22 mouse cellular contexts compared by ENCODE assay signal in the genomic region with DNA sequence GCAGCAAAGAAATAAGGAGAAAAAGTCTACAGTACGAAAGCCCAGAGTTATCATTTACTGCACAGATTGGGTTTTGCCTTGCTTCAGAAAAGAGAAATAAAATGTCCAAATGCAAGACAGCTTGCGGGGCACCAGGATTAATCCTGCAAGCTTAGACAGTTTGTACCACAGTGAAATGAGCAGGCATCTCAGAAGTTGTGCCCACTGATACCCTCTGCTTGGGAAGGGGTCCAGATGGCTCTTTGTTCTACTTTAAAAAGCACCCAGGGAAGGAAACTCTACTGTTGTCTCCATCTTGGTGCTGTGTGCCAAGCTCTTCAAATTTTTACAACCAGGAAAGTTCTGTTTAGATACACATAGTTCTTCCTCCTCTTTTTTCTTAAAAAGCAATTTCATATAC. TPM values are rescaled to one million over a fixed set of nuclear protein-coding genes. Genes with fewer than 3 reads are reported as not detected.
DNase-seq lines count a peak whose midpoint lies in the region; ATAC-seq and TF ChIP-seq lines count a peak whose summit lies in the region.
"Had no signal": no experiment of that assay in that cellular context is flagged by ENCODE, and none has a peak within 500 bp of the region (broad histone marks: within the 10 kb centered on the region; RNA-seq: fewer than 3 reads in every experiment).

No protein-coding gene starts in this region.

- ATAC-seq in forebrain, postnatal 0 days: peak; percentile 53; the same call in 1 of the 2 replicates
- no peak for ATAC-seq in forebrain, embryonic 12.5 days (ENCODE audit: low FRiP score)
- ATAC-seq: CD4-positive, CD25-positive, alpha-beta regulatory T cell, adult 4 months had no signal

- no peak for TF ChIP-seq CTCF in forebrain, postnatal 0 days (IDR thresholded peaks at IDR 0.05; ENCODE audit: low read depth)

- no peak overlapping the region for H3K4me3 ChIP-seq in forebrain, postnatal 0 days (ENCODE audit: low read depth, low read length)
- no peak overlapping the region for H3K4me3 ChIP-seq in forebrain, embryonic 12.5 days (replicated peaks)
- H3K4me3 ChIP-seq: embryonic facial prominence, embryonic 10.5 days; embryonic facial prominence, embryonic 13.5 days; erythroblast, embryonic 14.5 days; heart, adult 2 months; hindbrain, embryonic 12.5 days; hindbrain, embryonic 15.5 days had no signal

- DNase-seq in forebrain, postnatal 0 days: peak; percentile 50
- DNase-seq in layer of hippocampus, adult 9-11 months: peak; percentile 33
- no peak for DNase-seq in layer of hippocampus, adult 8-10 months (ENCODE audit: low spot score in 2 of 2)
- DNase-seq in right cerebral cortex, postnatal 4 days: peak; percentile 34
- DNase-seq in right cerebral cortex, postnatal 14 days: no peak
- no peak for DNase-seq in lung, postnatal 10 days
- DNase-seq: adrenal gland, adult 2 months; adrenal gland, postnatal 14 days; cerebellum, adult 11-12 months; cerebellum, adult 8-10 months; cerebellum, postnatal 36 days; embryo, embryonic 11 days; gastrocnemius, postnatal 25 days; heart, adult 2 months had no signal

- no peaks in the 10 kb centered on the region for H3K9me3 ChIP-seq in forebrain, postnatal 0 days (ENCODE audit: low read length)
- no peaks in the 10 kb centered on the region for H3K9me3 ChIP-seq in forebrain, embryonic 12.5 days
- H3K9me3 ChIP-seq: embryonic facial prominence, embryonic 10.5 days; embryonic facial prominence, embryonic 13.5 days; hindbrain, embryonic 12.5 days; hindbrain, embryonic 15.5 days had no signal

- WGBS in forebrain, postnatal 0 days: 63% methylated on average over 2 of the region's 2 CpGs
- WGBS in forebrain, embryonic 12.5 days: 93% methylated on average over 2 of the region's 2 CpGs

- H3K9ac ChIP-seq in forebrain, postnatal 0 days: no peak overlapping the region
- H3K9ac ChIP-seq in forebrain, embryonic 12.5 days: no peak overlapping the region
- H3K9ac ChIP-seq: embryonic facial prominence, embryonic 13.5 days; hindbrain, embryonic 12.5 days; hindbrain, embryonic 15.5 days had no signal

- no peak overlapping the region for H3K4me2 ChIP-seq in forebrain, postnatal 0 days (ENCODE audit: low read depth)
- no peak overlapping the region for H3K4me2 ChIP-seq in forebrain, embryonic 12.5 days
- H3K4me2 ChIP-seq: embryonic facial prominence, embryonic 13.5 days; heart, embryonic 11.5 days; hindbrain, embryonic 12.5 days; hindbrain, embryonic 15.5 days had no signal

- H3K4me1 ChIP-seq in forebrain, postnatal 0 days (ENCODE audit: insufficient read depth): 0 out of 2 replicates have a peak, but pooled peaks cover 3% of the 10 kb centered on the region
- H3K4me1 ChIP-seq in forebrain, embryonic 12.5 days: no peaks in the 10 kb centered on the region
- H3K4me1 ChIP-seq: embryonic facial prominence, embryonic 10.5 days; embryonic facial prominence, embryonic 13.5 days; hindbrain, embryonic 12.5 days; hindbrain, embryonic 15.5 days had no signal

- no peaks in the 10 kb centered on the region for H3K27me3 ChIP-seq in forebrain, postnatal 0 days (ENCODE audit: insufficient read depth, low read length)
- H3K27me3 ChIP-seq in forebrain, embryonic 12.5 days: no peaks in the 10 kb centered on the region
- H3K27me3 ChIP-seq: embryonic facial prominence, embryonic 13.5 days; hindbrain, embryonic 12.5 days; hindbrain, embryonic 15.5 days had no signal

- H3K36me3 ChIP-seq in forebrain, postnatal 0 days (ENCODE audit: insufficient read depth): no peaks in the 10 kb centered on the region
- H3K36me3 ChIP-seq in forebrain, embryonic 12.5 days (replicated peaks): no peaks in the 10 kb centered on the region
- H3K36me3 ChIP-seq: embryonic facial prominence, embryonic 10.5 days; embryonic facial prominence, embryonic 13.5 days; hindbrain, embryonic 12.5 days; hindbrain, embryonic 15.5 days had no signal

- H3K27ac ChIP-seq in forebrain, postnatal 0 days (ENCODE audit: low read depth, low read length): 0 out of 2 replicates have a peak overlapping the region, but pooled peaks have one; percentile 15
- H3K27ac ChIP-seq in forebrain, embryonic 12.5 days: no peak overlapping the region
- H3K27ac ChIP-seq: embryonic facial prominence, embryonic 10.5 days; embryonic facial prominence, embryonic 13.5 days; heart, adult 2 months; hindbrain, embryonic 12.5 days; hindbrain, embryonic 15.5 days had no signal

RNA-seq across cellular contexts. Expression of a gene that starts 40.7 kb away (rescaled TPM):
- 63.6 and 79.6 TPM in 2 replicates for total RNA-seq in forebrain, postnatal 0 days (2014; rRNA removed)
- polyA plus RNA-seq in forebrain, postnatal 0 days (2015; fragmentation: Nextera tagmentation; extraction: Ambion mirVana): 42.4 and 48.7 TPM in 2 replicates
- polyA plus RNA-seq in forebrain, embryonic 12.5 days (2016; fragmentation: Nextera tagmentation; extraction: Ambion mirVana): 37.9 and 39.4 TPM in 2 replicates
- total RNA-seq in layer of hippocampus, adult 8-10 months (2022): 10 to 100 TPM; 71.9 to 99.6 (median 91.4) TPM

Comparison
In these comparisons a context has a peak if more than half of its experiments do, and no peak if none do; other contexts are left out.
1. DNase-seq: peak in forebrain, postnatal 0 days (single experiment), layer of hippocampus, adult 9-11 months (single experiment) and right cerebral cortex, postnatal 4 days (single experiment); none in layer of hippocampus, adult 8-10 months (0 of 2), right cerebral cortex, postnatal 14 days (single experiment) and lung, postnatal 10 days (single experiment).